Mouse (Mus musculus) T-helper 17 cell (primary cell): ENCODE results near the gene Ift43.

ENCODE experiments used
- in situ Hi-C, 2 experiments: fragments of 300-600 bp; cut with MboI, MseI; formaldehyde crosslinking; loops; 1 replicate in 1 of 2; 2 replicates in 1 of 2; pipeline ENCODE4 v1.15.1; 2025; ENCODE audit warnings: high pct_unique_total_duplicates in 2 of 2

Gene Ift43

GRCm38 (mm10) chr12:86082481-86083012 lies at the start of gene Ift43:
Gene Ift43, plus strand, starts transcription at chr12:86082541.
- in situ Hi-C loops = loop anchor here in 1 of 2 experiments (25.0 kb wide), 1 partner anchor 220 kb away; no protein-coding TSS in a partner anchor

- in situ Hi-C loops = no loop called here
Observed at GRCm38 (mm10) chr12:86035586-86035985, 46.8 kb upstream of the Ift43 start.

GRCm38 (mm10) chr12:86036368-86037166 lies 45.8 kb upstream of the Ift43 start:
- in situ Hi-C loops = no loop called here

- in situ Hi-C loops = no loop called here
Observed at GRCm38 (mm10) chr12:86037235-86037921, 45.0 kb upstream of the Ift43 start.

GRCm38 (mm10) chr12:86039078-86039477 lies 43.3 kb upstream of the Ift43 start:
- in situ Hi-C loops = no loop called here

GRCm38 (mm10) chr12:86039751-86040150 lies 42.6 kb upstream of the Ift43 start:
- in situ Hi-C loops = no loop called here

GRCm38 (mm10) chr12:86046141-86046540 lies 36.2 kb upstream of the Ift43 start:
- in situ Hi-C loops = no loop called here

- in situ Hi-C loops = no loop called here
Observed at GRCm38 (mm10) chr12:86046776-86047175, 35.6 kb upstream of the Ift43 start.

- in situ Hi-C loops = no loop called here
Observed at GRCm38 (mm10) chr12:86047376-86047775, 35.0 kb upstream of the Ift43 start.

GRCm38 (mm10) chr12:86049813-86050212 lies 32.5 kb upstream of the Ift43 start:
- in situ Hi-C loops = loop anchor here in 1 of 2 experiments (10.0 kb wide), 1 partner anchor 525 kb away; no protein-coding TSS in a partner anchor

GRCm38 (mm10) chr12:86051477-86051876 lies 30.9 kb upstream of the Ift43 start:
- in situ Hi-C loops = loop anchor here in 1 of 2 experiments (10.0 kb wide), 1 partner anchor 527 kb away; no protein-coding TSS in a partner anchor

GRCm38 (mm10) chr12:86055306-86055705 lies 27.0 kb upstream of the Ift43 start:
- in situ Hi-C loops = loop anchor here in 1 of 2 experiments (10.0 kb wide), 1 partner anchor 531 kb away; no protein-coding TSS in a partner anchor

- in situ Hi-C loops = loop anchor here in 1 of 2 experiments (10.0 kb wide), 1 partner anchor 532 kb away; no protein-coding TSS in a partner anchor
Observed at GRCm38 (mm10) chr12:86056976-86057375, 25.4 kb upstream of the Ift43 start.

- in situ Hi-C loops = loop anchor here in 1 of 2 experiments (10.0 kb wide), 1 partner anchor 533 kb away; no protein-coding TSS in a partner anchor
Observed at GRCm38 (mm10) chr12:86057516-86057915, 24.8 kb upstream of the Ift43 start.

- in situ Hi-C loops = loop anchor here in 1 of 2 experiments (10.0 kb wide), 1 partner anchor 535 kb away; no protein-coding TSS in a partner anchor
Observed at GRCm38 (mm10) chr12:86059341-86059740, 23.0 kb upstream of the Ift43 start.

GRCm38 (mm10) chr12:86064796-86065195 lies 17.5 kb upstream of the Ift43 start:
- in situ Hi-C loops = no loop called here

- in situ Hi-C loops = no loop called here
Observed at GRCm38 (mm10) chr12:86071432-86071831, 10.9 kb upstream of the Ift43 start.

- in situ Hi-C loops = loop anchor here (5.0 to 25.0 kb wide), 4 partner anchors 47 to 212 kb away; no protein-coding TSS in a partner anchor
Observed at GRCm38 (mm10) chr12:86074681-86075080, 7.7 kb upstream of the Ift43 start.

GRCm38 (mm10) chr12:86075358-86075757 lies 7.0 kb upstream of the Ift43 start:
- in situ Hi-C loops = loop anchor here (5.0 to 25.0 kb wide), 4 partner anchors 48 to 213 kb away; no protein-coding TSS in a partner anchor

GRCm38 (mm10) chr12:86076321-86076901 lies 5.9 kb upstream of the Ift43 start:
- in situ Hi-C loops = loop anchor here (5.0 to 25.0 kb wide), 4 partner anchors 49 to 214 kb away; no protein-coding TSS in a partner anchor

GRCm38 (mm10) chr12:86077322-86077721 lies 5.0 kb upstream of the Ift43 start:
- in situ Hi-C loops = loop anchor here (5.0 to 25.0 kb wide), 4 partner anchors 50 to 215 kb away; no protein-coding TSS in a partner anchor
